Mouse (Mus musculus): Measurements from ENCODE around the gene Elovl3.

DNA sequence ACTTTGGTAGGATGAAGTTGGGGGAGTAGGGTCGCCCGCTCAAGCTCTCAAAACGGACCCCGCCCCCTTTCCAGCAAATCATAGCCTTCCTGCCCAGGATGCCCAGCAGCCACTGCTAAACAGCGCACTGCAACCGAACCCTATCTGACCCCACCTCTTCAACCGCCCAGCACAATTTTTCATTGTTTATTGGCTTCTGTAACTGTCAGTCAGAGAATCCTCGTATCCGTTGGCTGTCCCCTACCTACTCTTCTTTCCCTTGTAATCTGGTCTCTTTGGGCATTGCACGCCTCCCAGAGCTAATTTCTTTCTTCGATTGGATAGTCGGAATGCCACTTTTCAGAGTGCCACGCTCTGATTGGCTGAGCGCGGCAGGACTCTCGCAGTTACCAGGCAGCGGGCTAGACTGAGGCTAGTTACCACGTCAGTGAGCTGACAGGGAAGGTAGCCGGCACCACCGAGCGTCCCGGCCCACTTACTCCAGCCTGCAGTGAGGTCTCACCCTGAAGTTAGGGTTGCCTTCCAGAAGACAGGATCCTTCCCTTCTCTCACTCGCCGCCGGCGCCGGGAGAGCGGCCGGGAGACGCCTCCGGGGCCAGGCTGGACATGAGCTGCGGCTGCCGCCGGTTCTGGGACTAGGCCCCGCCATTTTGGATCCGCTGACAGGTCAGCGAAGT, 20.6 kb downstream of the Elovl3 start, which contains the start of gene Gbf1:
- no peak for TF ChIP-seq CTCF (IDR thresholded peaks at IDR 0.05; ENCODE audit: low read depth, low read length)
- no peak for TF ChIP-seq POLR2A (IDR thresholded peaks at IDR 0.05; ENCODE audit: borderline replicate concordance, low read depth, low read length)

Data from bone marrow macrophage, adult 2 months (primary cell).